Mouse (Mus musculus) embryonic facial prominence, embryonic 10.5 days (tissue): ENCODE results near the gene Gemin5. TPM values are rescaled to one million over a fixed set of nuclear protein-coding genes. Genes with fewer than 3 reads are reported as not detected.

Experiments
- DNase-seq: peaks from one replicate; pipeline ENCODE4 v3.0.0-alpha.2; 2017; ENCODE audit warnings: low spot score
- H3K27ac ChIP-seq: fragments of 300-500 bp; sonication (generic); replicated peaks from 2 replicates; pipeline ENCODE4 v1.5.1; 2016; ENCODE audit warnings: mild to moderate bottlenecking
- H3K27me3 ChIP-seq: fragments of 300-500 bp; sonication (generic); replicated peaks from 2 replicates; pipeline ENCODE4 v1.6.1; 2016; ENCODE audit warnings: low read depth, mild to moderate bottlenecking; ENCODE audit not compliant: poor library complexity, severe bottlenecking
- H3K36me3 ChIP-seq: fragments of 300-500 bp; sonication (generic); replicated peaks from 2 replicates; pipeline ENCODE4 v1.6.1; 2016; ENCODE audit warnings: mild to moderate bottlenecking, moderate library complexity
- H3K4me1 ChIP-seq: fragments of 300-500 bp; sonication (generic); 2 replicates; pipeline ENCODE4 v1.6.1; 2016
- H3K4me3 ChIP-seq: fragments of 300-500 bp; sonication (generic); 2 replicates; pipeline ENCODE4 v1.5.1; 2016; ENCODE audit warnings: mild to moderate bottlenecking, moderate library complexity
- H3K9me3 ChIP-seq: fragments of 300-500 bp; sonication (generic); 2 replicates; pipeline ENCODE4 v1.6.1; 2016; ENCODE audit warnings: mild to moderate bottlenecking
- WGBS: fragments of 180-500 bp; shearing (Covaris S2); methylation state at CpG from one replicate; pipeline ENCODE4 v1.1.7; 2016; 5-methylcytosine and 5-hydroxymethylcytosine counted together
- polyA plus RNA-seq: library from polyadenylated mRNA; unstranded; fragments of >200 nt; fragmentation: Nextera tagmentation; extraction: Ambion mirVana; gene quantifications from 2 replicates; pipeline ENCODE4 v1.2.1, GENCODE M21; 2016

Gemin5 gene
- polyA plus RNA-seq, 1 experiment from 2014 or later = 39.6 TPM

DNA sequence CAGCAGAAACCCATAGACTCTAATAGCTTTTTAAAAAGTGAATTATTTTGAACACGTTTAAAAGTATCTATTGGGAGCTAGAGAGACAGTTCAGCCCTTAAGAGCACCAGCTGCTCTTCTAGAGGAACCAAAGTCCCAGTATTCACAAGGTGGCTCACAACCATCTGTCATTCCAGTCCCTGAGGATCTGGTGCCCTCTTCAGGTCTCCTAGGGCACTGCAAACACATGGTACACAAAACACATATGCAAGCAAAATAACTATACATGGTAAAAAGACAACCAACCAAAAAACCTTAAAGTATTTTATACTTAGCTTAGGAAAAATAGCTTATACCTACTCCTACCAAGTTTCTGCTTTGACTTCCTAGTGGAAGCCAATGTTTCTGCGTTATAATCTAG is 3.3 kb downstream of the Gemin5 start:
- Histone ChIP-seq H3K27me3 (no peaks in the 10 kb centered on the region), H3K4me1 (peaks cover 10% of the 10 kb centered on the region), H3K36me3 (peaks cover 65% of the 10 kb centered on the region), H3K9me3 (no peaks in the 10 kb centered on the region), H3K4me3 (no peak overlapping the region), H3K27ac (no peak overlapping the region)
- WGBS = 92% methylated on average over 2 of the region's 2 CpGs
- no peak for DNase-seq

DNA sequence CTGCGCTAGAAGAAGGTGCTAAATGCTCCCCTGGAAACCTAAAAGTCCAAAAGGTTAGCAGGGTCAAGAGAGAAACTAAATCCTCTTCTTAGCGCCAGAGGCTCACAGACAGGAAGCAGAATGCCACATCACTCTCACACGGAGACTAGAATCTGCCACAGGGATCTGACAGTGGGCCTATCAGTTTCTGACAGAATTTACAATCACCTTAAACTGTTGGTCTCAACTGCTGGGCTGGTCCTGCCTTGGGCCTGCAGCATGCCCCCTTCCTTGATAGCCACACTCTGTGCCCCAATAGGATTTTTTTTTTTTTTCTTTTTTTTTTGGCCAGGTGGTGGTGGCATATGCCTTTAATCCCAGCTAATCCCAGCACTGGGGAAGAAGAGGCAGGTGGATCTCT is 11.5 kb downstream of the Gemin5 start:
- peaks cover 98% of the 10 kb centered on the region for H3K36me3 ChIP-seq
- DNase-seq = no peak
- no peak overlapping the region for H3K4me3 ChIP-seq
- no peaks in the 10 kb centered on the region for H3K27me3 ChIP-seq
- 89% methylated on average over 3 of the region's 3 CpGs for WGBS
- no peak overlapping the region for H3K27ac ChIP-seq
- no peaks in the 10 kb centered on the region for H3K4me1 ChIP-seq
- no peaks in the 10 kb centered on the region for H3K9me3 ChIP-seq

DNA sequence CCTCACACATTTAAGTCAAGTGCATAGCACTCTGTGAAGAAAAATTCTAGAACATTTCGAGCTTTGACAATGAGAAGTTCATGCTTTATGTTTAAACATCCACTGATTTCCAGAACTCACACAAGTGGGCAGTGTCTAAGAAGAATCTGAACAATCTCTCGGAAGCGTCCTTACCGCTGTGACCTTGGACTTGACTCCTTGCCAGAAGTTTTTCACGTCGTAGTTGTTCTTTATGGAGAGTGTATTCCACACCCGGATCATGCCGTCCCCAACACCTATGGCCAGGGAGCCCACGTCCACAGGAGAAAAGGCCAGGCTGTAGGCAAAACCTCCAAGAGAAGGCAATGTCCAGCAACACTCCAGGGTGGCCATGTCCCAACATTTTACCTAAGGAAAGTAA is 12.9 kb downstream of the Gemin5 start:
- DNase-seq = no peak
- H3K27ac ChIP-seq = no peak overlapping the region
- no peaks in the 10 kb centered on the region for H3K9me3 ChIP-seq
- no peaks in the 10 kb centered on the region for H3K4me1 ChIP-seq
- WGBS = 94% methylated on average over 9 of the region's 9 CpGs
- no peaks in the 10 kb centered on the region for H3K27me3 ChIP-seq
- H3K36me3 ChIP-seq = peaks cover 98% of the 10 kb centered on the region
- no peak overlapping the region for H3K4me3 ChIP-seq

DNA sequence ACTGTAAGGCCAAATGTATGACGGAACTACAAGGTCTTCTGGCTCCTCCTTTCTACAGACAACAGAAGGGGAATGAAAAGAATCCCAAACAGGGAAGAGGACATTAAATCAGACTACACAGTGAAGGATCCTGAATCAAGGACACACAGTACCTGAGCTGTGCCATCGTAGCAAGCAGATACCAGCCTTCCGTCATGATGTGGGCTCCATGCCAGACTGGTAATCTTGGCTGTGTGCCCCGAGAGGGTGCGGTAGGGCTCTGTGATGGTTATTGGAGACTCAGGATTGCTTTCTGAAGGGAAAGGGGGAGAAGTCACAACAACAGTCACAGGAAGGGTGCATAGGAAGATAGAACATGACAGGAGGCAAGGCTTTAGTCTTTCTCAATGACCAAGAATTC is 22.1 kb downstream of the Gemin5 start:
- H3K27ac ChIP-seq = no peak overlapping the region
- no peaks in the 10 kb centered on the region for H3K9me3 ChIP-seq
- DNase-seq = no peak
- no peak overlapping the region for H3K4me3 ChIP-seq
- H3K4me1 ChIP-seq = no peaks in the 10 kb centered on the region
- WGBS = 96% methylated on average over 5 of the region's 5 CpGs
- peaks cover 98% of the 10 kb centered on the region for H3K36me3 ChIP-seq
- H3K27me3 ChIP-seq = no peaks in the 10 kb centered on the region

DNA sequence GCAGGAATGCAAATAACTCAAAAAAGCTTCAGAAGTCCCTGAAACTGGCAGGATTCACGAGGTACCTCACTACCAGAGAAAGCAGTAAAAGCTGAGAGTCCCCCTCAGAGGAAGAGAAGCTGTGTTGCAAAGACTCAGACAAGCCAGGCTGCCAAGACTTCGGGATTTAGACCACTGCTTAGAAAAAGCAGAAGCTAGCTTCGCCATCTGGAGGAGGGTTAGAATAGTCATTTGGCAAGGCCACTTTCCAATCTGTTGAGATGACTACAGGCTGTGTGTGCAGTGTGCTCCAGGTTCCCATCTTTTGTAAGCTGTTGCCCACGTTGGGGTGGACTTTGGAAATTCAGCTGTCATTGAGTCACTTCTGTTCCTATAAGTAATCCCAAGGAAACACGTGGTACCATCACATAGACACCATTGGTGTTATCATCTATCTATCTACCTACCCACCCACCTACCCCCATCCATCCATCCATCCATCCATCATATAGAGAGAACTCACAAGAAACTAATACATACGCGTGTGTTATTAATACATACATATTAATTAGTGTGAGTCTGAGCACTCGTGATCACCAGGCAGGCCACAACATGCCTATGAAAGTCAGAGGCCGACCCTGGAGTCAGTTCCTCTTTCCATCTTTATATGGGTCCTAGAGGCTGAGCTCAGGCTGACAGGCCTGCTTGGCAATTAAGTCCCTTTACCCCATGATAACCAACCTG is 24.5 kb downstream of the Gemin5 start:
- Histone ChIP-seq H3K27ac (no peak overlapping the region), H3K4me3 (no peak overlapping the region), H3K4me1 (no peaks in the 10 kb centered on the region), H3K9me3 (no peaks in the 10 kb centered on the region), H3K36me3 (peaks cover 98% of the 10 kb centered on the region), H3K27me3 (no peaks in the 10 kb centered on the region)
- 91% methylated on average over 9 of the region's 9 CpGs for WGBS
- DNase-seq = no peak

DNA sequence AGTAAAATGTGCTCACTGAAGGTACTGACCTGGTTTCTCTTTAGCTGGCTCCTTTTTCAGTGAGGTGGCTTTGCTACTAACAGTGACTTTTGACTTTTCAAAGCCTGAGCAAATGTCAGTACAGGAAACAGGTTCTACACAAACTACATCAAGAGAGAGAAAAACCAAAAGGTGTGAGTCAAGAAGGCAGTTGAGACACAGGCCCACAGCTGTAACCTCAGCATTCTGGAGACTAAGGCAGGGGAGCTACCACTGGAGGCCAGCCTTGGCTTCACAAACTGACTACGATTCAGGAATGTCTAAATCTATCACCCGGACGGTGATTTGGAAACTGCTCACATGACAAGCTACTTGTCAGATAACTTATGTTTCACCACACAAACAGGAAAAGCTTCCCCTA is 28.9 kb downstream of the Gemin5 start:
- Histone ChIP-seq H3K4me3 (no peak overlapping the region), H3K4me1 (no peaks in the 10 kb centered on the region), H3K9me3 (no peaks in the 10 kb centered on the region), H3K27me3 (no peaks in the 10 kb centered on the region), H3K36me3 (peaks cover 98% of the 10 kb centered on the region), H3K27ac (no peak overlapping the region)
- no peak for DNase-seq
- 93% methylated on average over 3 of the region's 3 CpGs for WGBS

DNA sequence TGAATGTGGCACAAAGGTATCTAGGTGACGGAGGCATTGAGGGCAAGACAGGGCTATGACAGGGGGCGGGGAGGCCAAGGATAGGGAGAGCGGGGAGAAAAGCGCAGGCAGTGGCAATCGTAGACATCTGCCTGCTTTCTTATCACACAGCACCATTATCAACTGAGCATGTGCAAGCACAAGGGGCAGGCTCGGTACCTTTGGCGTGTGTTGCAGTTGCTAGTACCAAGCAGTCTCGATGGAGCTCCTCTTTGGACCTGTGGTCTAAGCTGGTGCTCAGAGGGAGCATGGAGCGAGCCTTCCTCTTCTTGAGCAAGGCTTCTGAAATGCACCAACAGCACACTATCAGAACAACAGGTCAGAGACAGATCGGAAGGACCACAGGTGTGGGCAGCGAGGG is 29.5 kb downstream of the Gemin5 start:
- Histone ChIP-seq H3K9me3 (no peaks in the 10 kb centered on the region), H3K4me1 (no peaks in the 10 kb centered on the region), H3K4me3 (no peak overlapping the region), H3K27ac (no peak overlapping the region), H3K27me3 (no peaks in the 10 kb centered on the region), H3K36me3 (peaks cover 98% of the 10 kb centered on the region)
- 91% methylated on average over 11 of the region's 11 CpGs for WGBS
- no peak for DNase-seq

DNA sequence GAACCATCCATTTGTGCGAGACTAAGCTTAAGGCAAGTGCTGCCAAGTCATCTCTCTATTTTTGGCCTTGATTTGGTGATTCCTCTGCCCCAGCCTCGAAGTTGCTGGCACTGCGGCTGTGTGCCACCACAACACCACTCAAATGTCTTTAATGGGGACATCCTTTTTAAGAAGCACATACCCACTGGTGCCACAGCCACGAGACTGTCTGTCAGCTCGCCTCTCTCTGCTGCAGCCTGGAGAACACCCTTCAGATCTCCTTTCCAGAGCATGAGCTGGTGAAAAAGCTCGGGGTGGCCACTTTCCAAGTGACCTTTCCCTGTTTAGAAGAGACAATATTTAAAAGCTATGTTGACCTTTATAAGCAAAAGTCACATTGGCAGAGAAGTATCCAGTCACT is 31.7 kb downstream of the Gemin5 start:
- DNase-seq = no peak
- Histone ChIP-seq H3K4me3 (no peak overlapping the region), H3K27ac (no peak overlapping the region), H3K36me3 (peaks cover 100% of the 10 kb centered on the region), H3K27me3 (no peaks in the 10 kb centered on the region), H3K4me1 (no peaks in the 10 kb centered on the region), H3K9me3 (no peaks in the 10 kb centered on the region)
- 91% methylated on average over 6 of the region's 6 CpGs for WGBS

DNA sequence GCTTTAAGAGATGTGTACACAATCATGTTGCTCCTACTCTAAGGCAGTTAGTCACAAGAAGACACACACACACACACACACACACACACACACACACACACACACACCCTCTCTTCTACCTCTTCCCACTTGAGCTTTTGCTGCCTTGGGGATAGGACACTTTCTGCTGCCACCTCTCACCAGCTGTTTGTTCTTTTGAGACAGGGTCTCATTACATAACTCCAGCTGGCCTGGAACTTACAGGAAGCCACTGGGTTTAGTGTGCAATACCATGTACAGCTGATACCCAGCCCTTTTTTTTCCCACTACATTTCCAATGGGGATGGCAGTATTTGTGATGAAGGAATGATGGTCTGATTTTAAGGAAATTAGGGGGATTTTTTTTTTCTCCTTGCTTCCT is 33.0 kb downstream of the Gemin5 start:
- Histone ChIP-seq H3K27ac (no peak overlapping the region), H3K27me3 (no peaks in the 10 kb centered on the region), H3K9me3 (no peaks in the 10 kb centered on the region), H3K4me3 (no peak overlapping the region), H3K4me1 (no peaks in the 10 kb centered on the region), H3K36me3 (peaks cover 100% of the 10 kb centered on the region)
- no peak for DNase-seq

DNA sequence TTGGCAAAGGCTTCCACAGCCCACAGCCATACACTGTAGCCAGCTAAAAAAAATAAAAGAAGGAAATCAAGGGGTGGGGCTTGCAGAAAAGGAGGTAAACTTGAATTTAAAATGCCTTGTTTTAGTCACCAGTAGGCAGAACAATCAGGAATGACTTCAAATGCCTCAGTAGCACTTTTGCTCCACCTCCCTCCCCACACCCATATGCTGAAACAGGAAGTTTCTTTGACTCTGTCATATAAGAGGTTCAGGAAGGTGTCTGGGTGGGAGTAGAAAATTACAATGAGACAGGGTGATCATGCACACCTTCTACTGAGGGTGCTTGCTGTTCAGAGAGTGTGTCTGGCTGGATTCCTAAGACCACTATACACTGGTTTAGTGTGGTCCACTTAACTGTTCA is 33.5 kb downstream of the Gemin5 start:
- H3K4me3 ChIP-seq = no peak overlapping the region
- peaks cover 100% of the 10 kb centered on the region for H3K36me3 ChIP-seq
- no peaks in the 10 kb centered on the region for H3K9me3 ChIP-seq
- DNase-seq = no peak
- no peaks in the 10 kb centered on the region for H3K4me1 ChIP-seq
- H3K27me3 ChIP-seq = no peaks in the 10 kb centered on the region
- H3K27ac ChIP-seq = no peak overlapping the region

DNA sequence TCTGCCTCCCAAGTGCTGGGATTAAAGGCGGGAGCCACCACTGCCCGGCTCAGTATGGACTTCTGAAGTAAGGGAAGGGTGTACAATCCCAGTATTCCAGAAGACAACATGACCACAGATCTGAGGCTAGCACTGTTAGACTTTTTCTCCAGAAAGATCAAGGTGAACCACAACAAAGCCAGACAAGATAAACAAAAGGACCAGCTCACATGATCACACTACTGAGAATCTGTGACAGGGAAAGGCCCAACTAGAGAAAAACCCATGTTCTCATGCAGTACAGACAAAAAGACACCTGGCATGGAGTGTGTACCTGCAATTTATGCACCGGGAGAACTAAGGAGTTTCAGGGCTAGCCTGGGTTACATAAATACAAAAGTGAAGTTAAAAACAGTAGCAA is 36.3 kb downstream of the Gemin5 start:
- 93% methylated on average over 3 of the region's 3 CpGs for WGBS
- H3K4me3 ChIP-seq = no peak overlapping the region
- no peak overlapping the region for H3K27ac ChIP-seq
- H3K9me3 ChIP-seq = no peaks in the 10 kb centered on the region
- DNase-seq = no peak
- peaks cover 100% of the 10 kb centered on the region for H3K36me3 ChIP-seq
- H3K27me3 ChIP-seq = no peaks in the 10 kb centered on the region
- no peaks in the 10 kb centered on the region for H3K4me1 ChIP-seq

DNA sequence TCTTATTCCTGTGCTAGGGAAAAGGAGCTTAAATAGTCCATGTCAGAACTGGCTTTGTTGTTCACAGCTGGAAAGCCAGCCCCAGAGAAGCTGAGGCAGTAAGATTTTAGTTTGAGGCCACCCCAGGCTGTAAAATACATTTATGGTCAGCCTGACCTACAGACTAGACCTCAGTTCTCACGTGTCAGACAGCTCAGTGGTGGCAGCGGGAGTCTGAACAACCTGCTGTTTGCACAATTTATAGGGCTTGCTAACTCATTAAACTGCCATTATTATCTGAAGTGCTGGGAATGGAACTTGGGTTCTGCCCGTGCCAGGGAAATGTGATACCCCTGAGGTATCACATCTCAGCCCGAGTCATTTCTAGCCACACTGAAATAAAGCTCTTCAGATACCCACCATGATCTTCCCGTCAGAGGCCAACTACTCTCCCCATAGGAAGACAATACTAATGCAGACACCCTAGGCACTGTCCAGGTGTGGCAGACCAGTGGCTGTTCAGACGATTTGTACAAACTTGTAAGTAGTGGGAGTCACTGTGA is 39.0 kb downstream of the Gemin5 start:
- DNase-seq = no peak
- no peaks in the 10 kb centered on the region for H3K4me1 ChIP-seq
- no peak overlapping the region for H3K4me3 ChIP-seq
- H3K36me3 ChIP-seq = peaks cover 100% of the 10 kb centered on the region
- H3K27ac ChIP-seq = no peak overlapping the region
- 87% methylated on average over 6 of the region's 6 CpGs for WGBS
- H3K27me3 ChIP-seq = no peaks in the 10 kb centered on the region
- no peaks in the 10 kb centered on the region for H3K9me3 ChIP-seq

DNA sequence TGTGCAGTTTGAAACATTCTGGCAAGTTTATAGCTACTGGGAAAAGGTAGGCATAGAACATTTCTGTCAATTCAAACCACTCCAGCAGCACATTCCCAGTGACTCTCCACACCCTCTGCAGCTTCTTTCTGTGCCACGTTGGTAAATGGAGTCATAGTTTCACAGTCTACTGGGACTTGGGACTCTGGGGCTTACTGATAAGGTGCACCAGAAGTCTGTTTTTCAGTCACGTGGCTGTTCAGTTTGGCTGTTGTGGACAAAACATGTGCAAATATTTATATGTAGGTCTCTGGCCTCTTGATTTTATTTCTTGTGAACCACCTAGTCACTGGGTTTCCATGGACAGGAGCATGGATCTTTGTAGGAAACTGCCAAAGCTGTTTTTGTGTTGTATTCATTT is 40.8 kb downstream of the Gemin5 start:
- no peak for DNase-seq
- Histone ChIP-seq H3K9me3 (no peaks in the 10 kb centered on the region), H3K27ac (no peak overlapping the region), H3K4me1 (no peaks in the 10 kb centered on the region), H3K36me3 (peaks cover 100% of the 10 kb centered on the region), H3K27me3 (no peaks in the 10 kb centered on the region), H3K4me3 (no peak overlapping the region)
- 90% methylated on average over 2 of the region's 2 CpGs for WGBS
